Mouse (Mus musculus) lung, postnatal 0 days (tissue): ENCODE results near the gene Clec4b2.
"Not testable (repeated sequence)": the region's sequence is repeated elsewhere in the genome, so short reads cannot be mapped to it uniquely, and the experiment has no call there.

Experiments used
- CTCF ChIP-seq: IDR thresholded peaks from 2 replicates; pipeline ENCODE4 v1.5.1; 2016; ENCODE audit warnings: antibody characterized with exemption, mild to moderate bottlenecking
- EP300 ChIP-seq: IDR thresholded peaks from 2 replicates; pipeline ENCODE4 v1.6.1; 2016; ENCODE audit warnings: antibody characterized with exemption, mild to moderate bottlenecking, control low read depth

- TF ChIP-seq EP300, CTCF: not testable (repeated sequence)
Observed at GRCm38 (mm10) chr6:123248862-123249261, 76.2 kb downstream of the Clec4b2 start.
